Mouse (Mus musculus) brain, embryonic 18.5 days (tissue): ENCODE results near the gene Bdkrb1.

ENCODE experiments used
- DNase-seq: peaks from one replicate; pipeline ENCODE4 v3.0.0-alpha.2; 2012; ENCODE audit warnings: low read depth, low spot score

Gene Bdkrb1

GRCm38 (mm10) chr12:105602581-105603210 lies at the start of gene Bdkrb1:
Gene Bdkrb1 (plus strand): TSS chr12:105603085.
- no peak for DNase-seq

GRCm38 (mm10) chr12:105554151-105554772 lies 48.6 kb upstream of the Bdkrb1 start:
- no peak for DNase-seq

- no peak for DNase-seq
Measured at GRCm38 (mm10) chr12:105555172-105555571, 47.7 kb upstream of the Bdkrb1 start.

- DNase-seq, result no peak
Measured at GRCm38 (mm10) chr12:105557250-105557925, 45.5 kb upstream of the Bdkrb1 start.

- no peak for DNase-seq
Measured at GRCm38 (mm10) chr12:105561007-105561534, 41.8 kb upstream of the Bdkrb1 start.

- DNase-seq, result no peak
Measured at GRCm38 (mm10) chr12:105562056-105562820, 40.6 kb upstream of the Bdkrb1 start.

GRCm38 (mm10) chr12:105562936-105563680 lies 39.8 kb upstream of the Bdkrb1 start, which contains the start of gene Bdkrb2:
Gene Bdkrb2 (plus strand): TSS chr12:105563226.
- no peak for DNase-seq

GRCm38 (mm10) chr12:105563726-105564275 lies 39.1 kb upstream of the Bdkrb1 start:
- DNase-seq, result no peak

GRCm38 (mm10) chr12:105565221-105565620 lies 37.7 kb upstream of the Bdkrb1 start:
- no peak for DNase-seq

- no peak for DNase-seq
Measured at GRCm38 (mm10) chr12:105571867-105572266, 31.0 kb upstream of the Bdkrb1 start.

GRCm38 (mm10) chr12:105572622-105573021 lies 30.3 kb upstream of the Bdkrb1 start:
- no peak for DNase-seq

- no peak for DNase-seq
Measured at GRCm38 (mm10) chr12:105574356-105574755, 28.5 kb upstream of the Bdkrb1 start.

- no peak for DNase-seq
Measured at GRCm38 (mm10) chr12:105580490-105580889, 22.4 kb upstream of the Bdkrb1 start.

- DNase-seq, result no peak
Measured at GRCm38 (mm10) chr12:105582486-105582885, 20.4 kb upstream of the Bdkrb1 start.

GRCm38 (mm10) chr12:105583484-105583883 lies 19.4 kb upstream of the Bdkrb1 start:
- no peak for DNase-seq

- peak; percentile 22 for DNase-seq
Measured at GRCm38 (mm10) chr12:105584851-105585250, 18.0 kb upstream of the Bdkrb1 start.

GRCm38 (mm10) chr12:105587526-105587925 lies 15.4 kb upstream of the Bdkrb1 start:
- no peak for DNase-seq

GRCm38 (mm10) chr12:105590786-105591185 lies 12.1 kb upstream of the Bdkrb1 start:
- DNase-seq, result no peak

- no peak for DNase-seq
Measured at GRCm38 (mm10) chr12:105592361-105592761, 10.5 kb upstream of the Bdkrb1 start.

GRCm38 (mm10) chr12:105593471-105593870 lies 9.4 kb upstream of the Bdkrb1 start:
- DNase-seq, result no peak

GRCm38 (mm10) chr12:105597135-105597534 lies 5.8 kb upstream of the Bdkrb1 start:
- no peak for DNase-seq
